Mouse (Mus musculus): ENCODE results near the gene Acap3.

Acap3 gene

GRCm38 (mm10) chr4:155886330-155886729 is 5.3 kb upstream of the Acap3 start:
- no peak for DNase-seq (ENCODE audit: low read depth, low spot score)

- no peak for DNase-seq (ENCODE audit: low read depth, low spot score)
Observed at GRCm38 (mm10) chr4:155887674-155888073, 3.9 kb upstream of the Acap3 start.

GRCm38 (mm10) chr4:155888181-155888580 is 3.4 kb upstream of the Acap3 start:
- no peak for DNase-seq (ENCODE audit: low read depth, low spot score)

GRCm38 (mm10) chr4:155889316-155889715 is 2.3 kb upstream of the Acap3 start:
- DNase-seq (ENCODE audit: low read depth, low spot score), result no peak

GRCm38 (mm10) chr4:155891011-155891471 is 581 bp upstream of the Acap3 start:
- no peak for DNase-seq (ENCODE audit: low read depth, low spot score)

- peak; percentile 74 for DNase-seq (ENCODE audit: low read depth, low spot score)
Observed at GRCm38 (mm10) chr4:155892017-155892416, 395 bp downstream of the Acap3 start.

GRCm38 (mm10) chr4:155892438-155893211 is 1.0 kb downstream of the Acap3 start:
- no peak for DNase-seq (ENCODE audit: low read depth, low spot score)

GRCm38 (mm10) chr4:155893212-155893690 is 1.6 kb downstream of the Acap3 start:
- no peak for DNase-seq (ENCODE audit: low read depth, low spot score)

- DNase-seq (ENCODE audit: low read depth, low spot score), result peak; percentile 38
Observed at GRCm38 (mm10) chr4:155894311-155894881, 2.8 kb downstream of the Acap3 start.

GRCm38 (mm10) chr4:155895216-155895615 is 3.6 kb downstream of the Acap3 start:
- peak; percentile 61 for DNase-seq (ENCODE audit: low read depth, low spot score)

- DNase-seq (ENCODE audit: low read depth, low spot score), result no peak
Observed at GRCm38 (mm10) chr4:155895826-155896225, 4.2 kb downstream of the Acap3 start.

- no peak for DNase-seq (ENCODE audit: low read depth, low spot score)
Observed at GRCm38 (mm10) chr4:155896461-155896860, 4.8 kb downstream of the Acap3 start.

GRCm38 (mm10) chr4:155898318-155898717 is 6.7 kb downstream of the Acap3 start:
- no peak for DNase-seq (ENCODE audit: low read depth, low spot score)

- DNase-seq (ENCODE audit: low read depth, low spot score), result no peak
Observed at GRCm38 (mm10) chr4:155899355-155899754, 7.7 kb downstream of the Acap3 start.

GRCm38 (mm10) chr4:155901205-155901604 is 9.6 kb downstream of the Acap3 start:
- no peak for DNase-seq (ENCODE audit: low read depth, low spot score)

GRCm38 (mm10) chr4:155903246-155903645 is 11.6 kb downstream of the Acap3 start:
- DNase-seq (ENCODE audit: low read depth, low spot score), result no peak

GRCm38 (mm10) chr4:155904318-155905102 is 12.9 kb downstream of the Acap3 start:
- peak; percentile 82 for DNase-seq (ENCODE audit: low read depth, low spot score)

GRCm38 (mm10) chr4:155905634-155906033 is 14.0 kb downstream of the Acap3 start:
- no peak for DNase-seq (ENCODE audit: low read depth, low spot score)

GRCm38 (mm10) chr4:155906125-155906524 is 14.5 kb downstream of the Acap3 start:
- no peak for DNase-seq (ENCODE audit: low read depth, low spot score)

- no peak for DNase-seq (ENCODE audit: low read depth, low spot score)
Observed at GRCm38 (mm10) chr4:155907003-155907402, 15.4 kb downstream of the Acap3 start.

- DNase-seq (ENCODE audit: low read depth, low spot score), result no peak
Observed at GRCm38 (mm10) chr4:155908281-155908680, 16.7 kb downstream of the Acap3 start.

- no peak for DNase-seq (ENCODE audit: low read depth, low spot score)
Observed at GRCm38 (mm10) chr4:155908751-155909150, 17.1 kb downstream of the Acap3 start.
